Comparison of ENCODE assay signal across 8 mouse cellular contexts in genomic region chr4:115839956-115840355, GRCm38 (mm10). TPM values are rescaled to one million over a fixed set of nuclear protein-coding genes. Genes with fewer than 3 reads are reported as not detected.
DNase-seq lines count a peak whose midpoint lies in the region; ATAC-seq and TF ChIP-seq lines count a peak whose summit lies in the region.

No protein-coding gene starts in this region.

- TF ChIP-seq POLR2A in MEL (IDR thresholded peaks at IDR 0.05; ENCODE audit: control insufficient read depth in 1 of 2, insufficient read depth in 1 of 2, low read depth in 1 of 2, low read length in 2 of 2, poor library complexity in 1 of 2) = no peak

- TF ChIP-seq RAD21 in MEL (IDR thresholded peaks at IDR 0.05; ENCODE audit: low read depth, low read length) = no peak

- TF ChIP-seq EP300 in MEL (IDR thresholded peaks at IDR 0.05; ENCODE audit: low read depth in 1 of 2, low read length in 2 of 2) = no peak
- no peak for TF ChIP-seq EP300 in liver, embryonic 14.5 days (IDR thresholded peaks at IDR 0.05; ENCODE audit: low read depth)
- TF ChIP-seq EP300 in stomach, postnatal 0 days (optimal IDR thresholded peaks at IDR 0.05) = no peak

- no peak overlapping the region for H3K27ac ChIP-seq in MEL (ENCODE audit: control insufficient read depth, low read depth, low read length)
- H3K27ac ChIP-seq in hindbrain, embryonic 15.5 days (replicated peaks) = no peak overlapping the region
- peak overlapping the region; percentile 0 for H3K27ac ChIP-seq in liver, embryonic 14.5 days
- no peak overlapping the region for H3K27ac ChIP-seq in stomach, postnatal 0 days (replicated peaks)

- peaks cover 0 to 13% of the 10 kb centered on the region in 2 experiments; a peak in 2 of 4 replicates for H3K36me3 ChIP-seq in MEL (ENCODE audit: control insufficient read depth in 1 of 2, insufficient read depth in 2 of 2, low read length in 2 of 2)
- no peaks in the 10 kb centered on the region for H3K36me3 ChIP-seq in hindbrain, embryonic 15.5 days
- H3K36me3 ChIP-seq in liver, embryonic 14.5 days (replicated peaks; ENCODE audit: control insufficient read depth, insufficient read depth, low read depth) = peaks cover 15% of the 10 kb centered on the region
- H3K36me3 ChIP-seq in stomach, postnatal 0 days (ENCODE audit: control insufficient read depth, insufficient read depth, low read length) = no peaks in the 10 kb centered on the region

- H3K27me3 ChIP-seq in MEL (ENCODE audit: control insufficient read depth in 1 of 2, insufficient read depth in 2 of 2, low read length in 2 of 2) = no peaks in the 10 kb centered on the region
- no peaks in the 10 kb centered on the region for H3K27me3 ChIP-seq in hindbrain, embryonic 15.5 days
- no peaks in the 10 kb centered on the region for H3K27me3 ChIP-seq in liver, embryonic 14.5 days (ENCODE audit: control insufficient read depth, insufficient read depth, low read length)
- no peaks in the 10 kb centered on the region for H3K27me3 ChIP-seq in stomach, postnatal 0 days (ENCODE audit: control insufficient read depth, insufficient read depth, low read length)

- WGBS in hindbrain, embryonic 15.5 days = 60% methylated on average over 4 of the region's 4 CpGs
- 48% methylated on average over 4 of the region's 4 CpGs for WGBS in liver, embryonic 14.5 days (ENCODE audit: insufficient replicate concordance)
- 42% methylated on average over 4 of the region's 4 CpGs for WGBS in stomach, postnatal 0 days

- TF ChIP-seq CTCF in MEL (IDR thresholded peaks at IDR 0.05 in 2 of 3, conservative IDR thresholded peaks at IDR 0.05 in 1 of 3; ENCODE audit: control insufficient read depth in 1 of 3, insufficient read depth in 1 of 3, low read depth in 2 of 3, low read length in 3 of 3, poor library complexity in 1 of 3, severe bottlenecking in 1 of 3) = no peak
- no peak for TF ChIP-seq CTCF in liver, embryonic 14.5 days (IDR thresholded peaks at IDR 0.05; ENCODE audit: low read depth)
- no peak for TF ChIP-seq CTCF in stomach, postnatal 0 days (IDR thresholded peaks at IDR 0.05; ENCODE audit: low read depth)

- intact Hi-C loops in left cerebral cortex, postnatal 25 days (cut with DNase I) = no loop called here

- peaks cover 16% of the 10 kb centered on the region for H3K79me2 ChIP-seq in MEL (ENCODE audit: control insufficient read depth, insufficient read depth, low read length, poor library complexity)

- H3K9ac ChIP-seq in MEL (ENCODE audit: control insufficient read depth, low read depth, low read length, poor library complexity, severe bottlenecking) = peak overlapping the region; percentile 68
- no peak overlapping the region for H3K9ac ChIP-seq in hindbrain, embryonic 15.5 days
- H3K9ac ChIP-seq in liver, embryonic 14.5 days (replicated peaks) = peak overlapping the region; percentile 63
- no peak overlapping the region for H3K9ac ChIP-seq in stomach, postnatal 0 days (ENCODE audit: low read length)

- H3K9me3 ChIP-seq in MEL (replicated peaks; ENCODE audit: insufficient read depth, low read length) = no peaks in the 10 kb centered on the region
- H3K9me3 ChIP-seq in hindbrain, embryonic 15.5 days = no peaks in the 10 kb centered on the region
- H3K9me3 ChIP-seq in liver, embryonic 14.5 days (ENCODE audit: control insufficient read depth, low read length) = no peaks in the 10 kb centered on the region
- no peaks in the 10 kb centered on the region for H3K9me3 ChIP-seq in stomach, postnatal 0 days (ENCODE audit: control insufficient read depth, low read length)

- peak; percentile 12 to 23 for DNase-seq in cerebellum, adult 18-20 months
- no peak for DNase-seq in cerebellum, postnatal 14 days
- no peak for DNase-seq in MEL (ENCODE audit: low read depth, low spot score)
- no peak for DNase-seq in liver, embryonic 14.5 days (ENCODE audit: low read depth in 3 of 3, low spot score in 3 of 3)
- peak; percentile 33 for DNase-seq in stomach, postnatal 0 days (ENCODE audit: low spot score)
- DNase-seq in left cerebral cortex, postnatal 25 days (ENCODE audit: low spot score in 2 of 2) = no peak
- DNase-seq in thymus, adult 18-20 months = no peak

- ATAC-seq in hindbrain, embryonic 15.5 days (ENCODE audit: low FRiP score, low read depth) = no peak
- no peak for ATAC-seq in liver, embryonic 14.5 days (ENCODE audit: insufficient read depth)
- ATAC-seq in stomach, postnatal 0 days (ENCODE audit: low FRiP score, low TSS enrichment) = no peak

- peak overlapping the region; percentile 69 to 77 for H3K4me3 ChIP-seq in MEL (ENCODE audit: control insufficient read depth in 1 of 2, insufficient read depth in 1 of 2, low read depth in 2 of 2, low read length in 2 of 2)
- peak overlapping the region; percentile 64; the same call in 1 of the 2 replicates for H3K4me3 ChIP-seq in hindbrain, embryonic 15.5 days
- peak overlapping the region; percentile 65 to 89 for H3K4me3 ChIP-seq in liver, embryonic 14.5 days (ENCODE audit: insufficient read depth in 1 of 2, low read depth in 2 of 2, low read length in 2 of 2)
- H3K4me3 ChIP-seq in stomach, postnatal 0 days (ENCODE audit: low read depth, low read length) = peak overlapping the region; percentile 74

- H3K4me2 ChIP-seq in hindbrain, embryonic 15.5 days = peak overlapping the region; percentile 64
- peak overlapping the region; percentile 65 for H3K4me2 ChIP-seq in liver, embryonic 14.5 days (ENCODE audit: low read depth)
- H3K4me2 ChIP-seq in stomach, postnatal 0 days (replicated peaks; ENCODE audit: low read depth) = peak overlapping the region; percentile 82

- peaks cover 5 to 24% of the 10 kb centered on the region in 2 experiments; a peak in 3 of 4 replicates for H3K4me1 ChIP-seq in MEL (ENCODE audit: control insufficient read depth in 1 of 2, insufficient read depth in 2 of 2, low read length in 2 of 2)
- H3K4me1 ChIP-seq in hindbrain, embryonic 15.5 days (replicated peaks) = peaks cover 14% of the 10 kb centered on the region
- peaks cover 9 to 29% of the 10 kb centered on the region in 2 experiments for H3K4me1 ChIP-seq in liver, embryonic 14.5 days (replicated peaks; ENCODE audit: control insufficient read depth in 2 of 2, insufficient read depth in 2 of 2, low read length in 1 of 2)
- no peaks in the 10 kb centered on the region for H3K4me1 ChIP-seq in stomach, postnatal 0 days (replicated peaks; ENCODE audit: control insufficient read depth, insufficient read depth)

TF ChIP-seq in MEL, 35 proteins besides CTCF, POLR2A, EP300 and RAD21 (continues in another document):
- TF ChIP-seq TCF12 (IDR thresholded peaks at IDR 0.05; ENCODE audit: low read depth, low read length) (no peak), UBTF (IDR thresholded peaks at IDR 0.05; ENCODE audit: borderline replicate concordance, insufficient read depth, low read depth, low read length) (no peak)

RNA-seq across cellular contexts. Expression of gene Mknk1, which starts 1.0 kb away (rescaled TPM):
- total RNA-seq in MEL (2012; rRNA removed) = 24.0 and 25.8 TPM in 2 replicates
- polyA plus RNA-seq in MEL (2012; ENCODE audit: insufficient read depth in 1 of 2, insufficient read length in 2 of 2, low read depth in 1 of 2, low replicate concordance in 2 of 2, missing spikeins in 1 of 2) = 10 to 100 TPM in 1 of 2 experiments, not detected in 1; 38.5 TPM
- polyA plus RNA-seq in hindbrain, embryonic 15.5 days (2015; fragmentation: Nextera tagmentation; extraction: Ambion mirVana) = 22.9 and 23.0 TPM in 2 replicates
- 29.1 and 34.8 TPM in 2 replicates for polyA plus RNA-seq in liver, embryonic 14.5 days (2012; rRNA removed)
- 21.3 and 24.7 TPM in 2 replicates for polyA plus RNA-seq in liver, embryonic 14.5 days (2014; fragmentation: Nextera tagmentation; extraction: Ambion mirVana)
- polyA plus RNA-seq in stomach, postnatal 0 days (2015; fragmentation: Nextera tagmentation; extraction: Ambion mirVana) = 11.6 and 15.1 TPM in 2 replicates
- 10 to 100 TPM; 33.1 to 38.6 TPM for total RNA-seq in left cerebral cortex, postnatal 25 days (2021)

RNA-seq across cellular contexts. Expression of gene Mob3c, which starts 12.1 kb away (rescaled TPM):
- total RNA-seq in MEL (2012; rRNA removed) = 11.2 and 17.7 TPM in 2 replicates
- 1 to 10 TPM in 1 of 2 experiments, not detected in 1; 9.5 TPM for polyA plus RNA-seq in MEL (2012; ENCODE audit: insufficient read depth in 1 of 2, insufficient read length in 2 of 2, low read depth in 1 of 2, low replicate concordance in 2 of 2, missing spikeins in 1 of 2)
- 5.2 and 5.9 TPM in 2 replicates for polyA plus RNA-seq in hindbrain, embryonic 15.5 days (2015; fragmentation: Nextera tagmentation; extraction: Ambion mirVana)
- 3.6 and 5.6 TPM in 2 replicates for polyA plus RNA-seq in liver, embryonic 14.5 days (2012; rRNA removed)
- 4.2 and 5.0 TPM in 2 replicates for polyA plus RNA-seq in liver, embryonic 14.5 days (2014; fragmentation: Nextera tagmentation; extraction: Ambion mirVana)
- polyA plus RNA-seq in stomach, postnatal 0 days (2015; fragmentation: Nextera tagmentation; extraction: Ambion mirVana) = 7.5 and 8.1 TPM in 2 replicates
- total RNA-seq in left cerebral cortex, postnatal 25 days (2021) = 1 to 10 TPM; 3.3 to 4.4 TPM

RNA-seq across cellular contexts. Expression of gene Kncn, which starts 44.2 kb away (rescaled TPM):
- total RNA-seq in MEL (2012; rRNA removed) = not detected in 2 replicates
- not detected for polyA plus RNA-seq in MEL (2012; ENCODE audit: insufficient read depth in 1 of 2, insufficient read length in 2 of 2, low read depth in 1 of 2, low replicate concordance in 2 of 2, missing spikeins in 1 of 2)
- polyA plus RNA-seq in hindbrain, embryonic 15.5 days (2015; fragmentation: Nextera tagmentation; extraction: Ambion mirVana) = 0.14 TPM in 1 of 2 replicates, not detected in the other
- polyA plus RNA-seq in liver, embryonic 14.5 days (2012; rRNA removed) = 0.01 TPM in 1 of 2 replicates, not detected in the other
- 0.05 TPM in 1 of 2 replicates, not detected in the other for polyA plus RNA-seq in liver, embryonic 14.5 days (2014; fragmentation: Nextera tagmentation; extraction: Ambion mirVana)
- not detected in 2 replicates for polyA plus RNA-seq in stomach, postnatal 0 days (2015; fragmentation: Nextera tagmentation; extraction: Ambion mirVana)
- total RNA-seq in left cerebral cortex, postnatal 25 days (2021) = under 1 TPM; 0.21 to 0.23 TPM

RNA-seq across cellular contexts. Expression of gene 6430628N08Rik, which starts 50.5 kb away (rescaled TPM):
- not detected in 2 replicates for total RNA-seq in MEL (2012; rRNA removed)
- polyA plus RNA-seq in MEL (2012; ENCODE audit: insufficient read depth in 1 of 2, insufficient read length in 2 of 2, low read depth in 1 of 2, low replicate concordance in 2 of 2, missing spikeins in 1 of 2) = not detected
- polyA plus RNA-seq in hindbrain, embryonic 15.5 days (2015; fragmentation: Nextera tagmentation; extraction: Ambion mirVana) = 0.27 and 0.42 TPM in 2 replicates
- not detected in 2 replicates for polyA plus RNA-seq in liver, embryonic 14.5 days (2012; rRNA removed)
- not detected in 2 replicates for polyA plus RNA-seq in liver, embryonic 14.5 days (2014; fragmentation: Nextera tagmentation; extraction: Ambion mirVana)
- not detected in 2 replicates for polyA plus RNA-seq in stomach, postnatal 0 days (2015; fragmentation: Nextera tagmentation; extraction: Ambion mirVana)
- under 1 TPM; 0.27 to 0.37 TPM for total RNA-seq in left cerebral cortex, postnatal 25 days (2021)

RNA-seq across cellular contexts. Expression of gene Atpaf1, which starts 55.3 kb away (rescaled TPM):
- 18.9 and 24.5 TPM in 2 replicates for total RNA-seq in MEL (2012; rRNA removed)
- polyA plus RNA-seq in MEL (2012; ENCODE audit: insufficient read depth in 1 of 2, insufficient read length in 2 of 2, low read depth in 1 of 2, low replicate concordance in 2 of 2, missing spikeins in 1 of 2) = 10 to 100 TPM in 1 of 2 experiments, not detected in 1; 23.4 TPM
- 36.9 and 39.9 TPM in 2 replicates for polyA plus RNA-seq in hindbrain, embryonic 15.5 days (2015; fragmentation: Nextera tagmentation; extraction: Ambion mirVana)
- polyA plus RNA-seq in liver, embryonic 14.5 days (2012; rRNA removed) = 5.5 and 8.5 TPM in 2 replicates
- polyA plus RNA-seq in liver, embryonic 14.5 days (2014; fragmentation: Nextera tagmentation; extraction: Ambion mirVana) = 15.0 and 22.0 TPM in 2 replicates
- polyA plus RNA-seq in stomach, postnatal 0 days (2015; fragmentation: Nextera tagmentation; extraction: Ambion mirVana) = 30.4 and 30.6 TPM in 2 replicates
- total RNA-seq in left cerebral cortex, postnatal 25 days (2021) = 10 to 100 TPM; 53.1 to 63.6 TPM

Comparison
In these comparisons a context has a peak if more than half of its experiments do, and no peak if none do; other contexts are left out.
1. DNase-seq: peak in cerebellum, adult 18-20 months (2 of 2) and stomach, postnatal 0 days (single experiment); none in cerebellum, postnatal 14 days (0 of 2), MEL (single experiment), liver, embryonic 14.5 days (0 of 3), left cerebral cortex, postnatal 25 days (0 of 2) and thymus, adult 18-20 months (0 of 2).
2. H3K9ac ChIP-seq: peak in MEL (single experiment) and liver, embryonic 14.5 days (single experiment); none in hindbrain, embryonic 15.5 days (single experiment) and stomach, postnatal 0 days (single experiment).
3. Peak in every context shown above with its lines, with median percentiles within 50 percentile points of each other: H3K4me3 ChIP-seq and H3K4me2 ChIP-seq.